Mouse (Mus musculus): ENCODE measurements at regions not wholly inside any gene's neighbourhood (a gene's known extent, or its start where the extent isn't known, plus 50 kb on each side); places are given as distances from the start of the nearest gene placed in this dataset.
"Not testable (repeated sequence)": the region's sequence is repeated elsewhere in the genome, so short reads cannot be mapped to it uniquely, and the experiment has no call there.

- DNase-seq, result no peak
Measured at GRCm38 (mm10) chr3:22815842-22816241, 739.4 kb downstream of the Tbl1xr1 start.

- no peak for DNase-seq
Measured at GRCm38 (mm10) chr3:22826485-22826884, 750.0 kb downstream of the Tbl1xr1 start.

GRCm38 (mm10) chr3:22838986-22839385, 762.5 kb downstream of the Tbl1xr1 start:
- no peak for DNase-seq

- DNase-seq, result no peak
Measured at GRCm38 (mm10) chr3:22850474-22850873, 774.0 kb downstream of the Tbl1xr1 start.

- no peak for DNase-seq
Measured at GRCm38 (mm10) chr3:22863595-22863994, 787.1 kb downstream of the Tbl1xr1 start.

GRCm38 (mm10) chr3:22877883-22878282, 801.4 kb downstream of the Tbl1xr1 start:
- DNase-seq, result peak; percentile 35

- no peak for DNase-seq
Measured at GRCm38 (mm10) chr3:22892735-22893134, 816.3 kb downstream of the Tbl1xr1 start.

- peak; percentile 93 for DNase-seq
Measured at GRCm38 (mm10) chr3:22897651-22898050, 821.2 kb downstream of the Tbl1xr1 start.

GRCm38 (mm10) chr3:22900966-22901365, 824.5 kb downstream of the Tbl1xr1 start:
- no peak for DNase-seq

- no peak for DNase-seq
Measured at GRCm38 (mm10) chr3:22928970-22929369, 852.5 kb downstream of the Tbl1xr1 start.

- no peak for DNase-seq
Measured at GRCm38 (mm10) chr3:22929762-22930519, 853.5 kb downstream of the Tbl1xr1 start.

GRCm38 (mm10) chr3:22945646-22946045, 869.2 kb downstream of the Tbl1xr1 start:
- not testable (repeated sequence) for DNase-seq

- DNase-seq, result no peak
Measured at GRCm38 (mm10) chr3:22947181-22947580, 870.7 kb downstream of the Tbl1xr1 start.

- DNase-seq, result no peak
Measured at GRCm38 (mm10) chr3:22948168-22948768, 871.8 kb downstream of the Tbl1xr1 start.

- no peak for DNase-seq
Measured at GRCm38 (mm10) chr3:22957422-22957821, 881.0 kb downstream of the Tbl1xr1 start.

- DNase-seq, result no peak
Measured at GRCm38 (mm10) chr3:22972681-22973080, 896.2 kb downstream of the Tbl1xr1 start.

- DNase-seq, result no peak
Measured at GRCm38 (mm10) chr3:22976801-22977200, 900.3 kb downstream of the Tbl1xr1 start.

GRCm38 (mm10) chr3:22979896-22980890, 903.7 kb downstream of the Tbl1xr1 start:
- DNase-seq, result no peak

GRCm38 (mm10) chr3:22982430-22982829, 906.0 kb downstream of the Tbl1xr1 start:
- DNase-seq, result peak; percentile 57

- DNase-seq, result no peak
Measured at GRCm38 (mm10) chr3:22990136-22990820, 913.8 kb downstream of the Tbl1xr1 start.

GRCm38 (mm10) chr3:22995228-22995627, 918.8 kb downstream of the Tbl1xr1 start:
- no peak for DNase-seq

GRCm38 (mm10) chr3:22995833-22996232, 919.4 kb downstream of the Tbl1xr1 start:
- no peak for DNase-seq

- peak; percentile 72 for DNase-seq
Measured at GRCm38 (mm10) chr3:23001071-23001470, 924.6 kb downstream of the Tbl1xr1 start.

All from cerebellum, adult 9-10 months (tissue).